Mouse (Mus musculus): ENCODE measurements around the gene Cnot1.

- TF ChIP-seq CTCF (IDR thresholded peaks at IDR 0.05; ENCODE audit: extremely low read depth, insufficient read length, insufficient replicate concordance, low read depth, low read length) (no peak), POLR2A (IDR thresholded peaks at IDR 0.05; ENCODE audit: low read depth, low read length) (no peak; the same call in 1 of the 2 replicates)
These were observed at the start of gene Cnot1 for GRCm38 (mm10) chr8:95807331-95807843.
